9 mouse cellular contexts compared by ENCODE assay signal in genomic region chr1:192789111-192789522, GRCm38 (mm10). TPM values are rescaled to one million over a fixed set of nuclear protein-coding genes. Genes with fewer than 3 reads are reported as not detected.
DNase-seq lines count a peak whose midpoint lies in the region; ATAC-seq and TF ChIP-seq lines count a peak whose summit lies in the region.
"Had no signal": no experiment of that assay in that cellular context is flagged by ENCODE, and none has a peak within 500 bp of the region (broad histone marks: within the 10 kb centered on the region; RNA-seq: fewer than 3 reads in every experiment).

No protein-coding gene starts in this region.

- peak; percentile 44 for ATAC-seq in midbrain, embryonic 16.5 days
- ATAC-seq in midbrain, embryonic 13.5 days, result no peak
- peak; percentile 78 for ATAC-seq in embryonic facial prominence, embryonic 15.5 days (ENCODE audit: insufficient number of reproducible peaks, low FRiP score, low TSS enrichment, low read depth)
- peak; percentile 59; the same call in 1 of the 2 replicates for ATAC-seq in heart, embryonic 13.5 days (ENCODE audit: extremely low read depth, insufficient number of reproducible peaks, low FRiP score, low TSS enrichment)
- no peak; the same call in 1 of the 2 replicates for ATAC-seq in kidney, postnatal 0 days (replicated peaks; ENCODE audit: low FRiP score, low read depth)
- ATAC-seq in erythroblast, adult 5-6 weeks (replicated peaks; ENCODE audit: low FRiP score, poor library complexity, severe bottlenecking), result no peak

- TF ChIP-seq CTCF in kidney, postnatal 0 days (IDR thresholded peaks at IDR 0.05; ENCODE audit: low read depth), result no peak

- H3K36me3 ChIP-seq in midbrain, embryonic 16.5 days (ENCODE audit: control insufficient read depth, insufficient read depth, low read length), result no peaks in the 10 kb centered on the region
- no peaks in the 10 kb centered on the region for H3K36me3 ChIP-seq in midbrain, embryonic 13.5 days
- H3K36me3 ChIP-seq in embryonic facial prominence, embryonic 15.5 days, result no peaks in the 10 kb centered on the region
- no peaks in the 10 kb centered on the region for H3K36me3 ChIP-seq in heart, embryonic 13.5 days
- H3K36me3 ChIP-seq in kidney, postnatal 0 days (ENCODE audit: insufficient read depth, low read length), result no peaks in the 10 kb centered on the region

- H3K4me2 ChIP-seq in midbrain, embryonic 16.5 days (ENCODE audit: low read length), result no peak overlapping the region
- H3K4me2 ChIP-seq in midbrain, embryonic 13.5 days (replicated peaks), result no peak overlapping the region
- no peak overlapping the region for H3K4me2 ChIP-seq in embryonic facial prominence, embryonic 15.5 days (replicated peaks)
- no peak overlapping the region for H3K4me2 ChIP-seq in heart, embryonic 13.5 days
- H3K4me2 ChIP-seq in kidney, postnatal 0 days (ENCODE audit: low read length), result no peak overlapping the region

- no peak overlapping the region for H3K4me3 ChIP-seq in midbrain, embryonic 16.5 days (ENCODE audit: low read depth, low read length)
- H3K4me3 ChIP-seq in midbrain, embryonic 13.5 days (replicated peaks), result no peak overlapping the region
- H3K4me3 ChIP-seq in embryonic facial prominence, embryonic 15.5 days (replicated peaks), result no peak overlapping the region
- H3K4me3 ChIP-seq in heart, embryonic 13.5 days, result no peak overlapping the region
- H3K4me3 ChIP-seq in kidney, postnatal 0 days (replicated peaks; ENCODE audit: low read depth, low read length), result no peak overlapping the region

- 77% methylated on average over 10 of the region's 10 CpGs for WGBS in midbrain, embryonic 16.5 days
- 84% methylated on average over 10 of the region's 10 CpGs for WGBS in midbrain, embryonic 13.5 days
- WGBS in embryonic facial prominence, embryonic 15.5 days, result 28% methylated on average over 10 of the region's 10 CpGs
- WGBS in heart, embryonic 13.5 days, result 38% methylated on average over 10 of the region's 10 CpGs
- WGBS in kidney, postnatal 0 days, result 58% methylated on average over 10 of the region's 10 CpGs

- H3K9ac ChIP-seq in midbrain, embryonic 16.5 days (ENCODE audit: low read depth, low read length), result no peak overlapping the region
- no peak overlapping the region for H3K9ac ChIP-seq in midbrain, embryonic 13.5 days (replicated peaks)
- no peak overlapping the region for H3K9ac ChIP-seq in embryonic facial prominence, embryonic 15.5 days
- H3K9ac ChIP-seq in heart, embryonic 13.5 days, result peak overlapping the region; percentile 2; the same call in 1 of the 2 replicates
- H3K9ac ChIP-seq in kidney, postnatal 0 days (ENCODE audit: low read depth, low read length), result no peak overlapping the region

- no peaks in the 10 kb centered on the region for H3K27me3 ChIP-seq in midbrain, embryonic 16.5 days (ENCODE audit: control insufficient read depth, insufficient read depth, low read depth, low read length)
- H3K27me3 ChIP-seq in midbrain, embryonic 13.5 days, result no peaks in the 10 kb centered on the region
- no peaks in the 10 kb centered on the region for H3K27me3 ChIP-seq in embryonic facial prominence, embryonic 15.5 days
- H3K27me3 ChIP-seq in heart, embryonic 13.5 days (replicated peaks), result no peaks in the 10 kb centered on the region
- no peaks in the 10 kb centered on the region for H3K27me3 ChIP-seq in kidney, postnatal 0 days (ENCODE audit: insufficient read depth, low read length)

- H3K9me3 ChIP-seq in midbrain, embryonic 16.5 days (replicated peaks; ENCODE audit: control insufficient read depth, low read length, poor library complexity, severe bottlenecking), result no peaks in the 10 kb centered on the region
- no peaks in the 10 kb centered on the region for H3K9me3 ChIP-seq in midbrain, embryonic 13.5 days
- H3K9me3 ChIP-seq in embryonic facial prominence, embryonic 15.5 days (replicated peaks), result no peaks in the 10 kb centered on the region
- H3K9me3 ChIP-seq in heart, embryonic 13.5 days, result no peaks in the 10 kb centered on the region
- no peaks in the 10 kb centered on the region for H3K9me3 ChIP-seq in kidney, postnatal 0 days (replicated peaks; ENCODE audit: low read length)

- H3K4me1 ChIP-seq in midbrain, embryonic 16.5 days (ENCODE audit: control insufficient read depth, insufficient read depth, low read length), result peaks cover 25% of the 10 kb centered on the region
- H3K4me1 ChIP-seq in midbrain, embryonic 13.5 days (replicated peaks), result peaks cover 26% of the 10 kb centered on the region
- H3K4me1 ChIP-seq in embryonic facial prominence, embryonic 15.5 days, result peaks cover 87% of the 10 kb centered on the region
- H3K4me1 ChIP-seq in heart, embryonic 13.5 days, result peaks cover 68% of the 10 kb centered on the region
- 0 out of 2 replicates have a peak, but pooled peaks cover 4% of the 10 kb centered on the region for H3K4me1 ChIP-seq in kidney, postnatal 0 days (replicated peaks; ENCODE audit: insufficient read depth, low read length)

- peak; percentile 79 for DNase-seq in kidney, postnatal 0 days (ENCODE audit: low spot score)
- DNase-seq in lung, postnatal 14 days, result peak; percentile 74
- DNase-seq in spleen, postnatal 36 days (ENCODE audit: low spot score in 2 of 2), result no peak

- H3K27ac ChIP-seq in midbrain, embryonic 16.5 days (ENCODE audit: low read length), result no peak overlapping the region
- H3K27ac ChIP-seq in midbrain, embryonic 13.5 days, result no peak overlapping the region
- H3K27ac ChIP-seq in embryonic facial prominence, embryonic 15.5 days (replicated peaks), result peak overlapping the region; percentile 93
- peak overlapping the region; percentile 65 for H3K27ac ChIP-seq in heart, embryonic 13.5 days (replicated peaks)
- H3K27ac ChIP-seq in kidney, postnatal 0 days, result peak overlapping the region; percentile 83
- H3K27ac ChIP-seq: macrophage had no signal

RNA-seq across cellular contexts. Expression of gene Hhat, which starts 18.1 kb away (rescaled TPM):
- 3.3 and 3.4 TPM in 2 replicates for polyA plus RNA-seq in midbrain, embryonic 16.5 days (2015; fragmentation: Nextera tagmentation; extraction: Ambion mirVana)
- polyA plus RNA-seq in midbrain, embryonic 13.5 days (2015; fragmentation: Nextera tagmentation; extraction: Ambion mirVana), result 5.5 and 5.9 TPM in 2 replicates
- 9.5 and 9.6 TPM in 2 replicates for polyA plus RNA-seq in embryonic facial prominence, embryonic 15.5 days (2015; fragmentation: Nextera tagmentation; extraction: Ambion mirVana)
- polyA plus RNA-seq in heart, embryonic 13.5 days (2015; fragmentation: Nextera tagmentation; extraction: Ambion mirVana), result 6.3 and 6.4 TPM in 2 replicates
- polyA plus RNA-seq in kidney, postnatal 0 days (2015; fragmentation: Nextera tagmentation; extraction: Ambion mirVana), result 11.9 and 13.5 TPM in 2 replicates
- total RNA-seq in erythroblast, adult 5-6 weeks (2015; ENCODE audit: low replicate concordance), result 0.63 TPM in 1 of 2 replicates, not detected in the other
- not detected in 2 replicates for total RNA-seq in erythroblast, adult 5-6 weeks (2017; ENCODE audit: low replicate concordance)

Comparison
In these comparisons a context has a peak if more than half of its experiments do, and no peak if none do; other contexts are left out.
1. ATAC-seq: peak in midbrain, embryonic 16.5 days (single experiment), embryonic facial prominence, embryonic 15.5 days (single experiment) and heart, embryonic 13.5 days (single experiment); none in midbrain, embryonic 13.5 days (single experiment), kidney, postnatal 0 days (single experiment) and erythroblast, adult 5-6 weeks (single experiment).
2. H3K27ac ChIP-seq: peak in embryonic facial prominence, embryonic 15.5 days (single experiment), heart, embryonic 13.5 days (single experiment) and kidney, postnatal 0 days (single experiment); none in midbrain, embryonic 16.5 days (single experiment) and midbrain, embryonic 13.5 days (single experiment).
3. DNase-seq: peak in kidney, postnatal 0 days (single experiment) and lung, postnatal 14 days (single experiment); none in spleen, postnatal 36 days (0 of 2).